ENCODE assay signal across 10 mouse cellular contexts in genomic region chr1:56977201-56978100, GRCm38 (mm10). TPM values are rescaled to one million over a fixed set of nuclear protein-coding genes. Genes with fewer than 3 reads are reported as not detected.
DNase-seq lines count a peak whose midpoint lies in the region; ATAC-seq lines count a peak whose summit lies in the region.
"Had no signal": no experiment of that assay in that cellular context is flagged by ENCODE, and none has a peak within 500 bp of the region (broad histone marks: within the 10 kb centered on the region; RNA-seq: fewer than 3 reads in every experiment).

No protein-coding gene starts in this region.

- no peak for ATAC-seq in forebrain, embryonic 16.5 days
- ATAC-seq in hindbrain, embryonic 11.5 days (ENCODE audit: low FRiP score) = 0 out of 2 replicates have a peak, but pooled peaks have one; percentile 28
- peak; percentile 58 for ATAC-seq in megakaryocyte progenitor cell, adult 5-6 weeks (replicated peaks; ENCODE audit: poor library complexity)
- ATAC-seq in stomach, embryonic 15.5 days (ENCODE audit: insufficient read depth, low FRiP score, low read depth) = no peak

- H3K9me3 ChIP-seq in forebrain, embryonic 16.5 days (ENCODE audit: control insufficient read depth, low read length) = no peaks in the 10 kb centered on the region
- no peaks in the 10 kb centered on the region for H3K9me3 ChIP-seq in hindbrain, embryonic 11.5 days (ENCODE audit: control insufficient read depth, low read length)
- H3K9me3 ChIP-seq in stomach, embryonic 15.5 days = no peaks in the 10 kb centered on the region

- intact Hi-C loops in left cerebral cortex, postnatal 4 days (cut with DNase I) = loop anchor here (5.0 kb wide), 2 partner anchors 1020 to 1085 kb away; no protein-coding TSS in a partner anchor

- no peaks in the 10 kb centered on the region for H3K36me3 ChIP-seq in forebrain, embryonic 16.5 days (ENCODE audit: control insufficient read depth, insufficient read depth)
- no peaks in the 10 kb centered on the region for H3K36me3 ChIP-seq in hindbrain, embryonic 11.5 days (ENCODE audit: control insufficient read depth, insufficient read depth, low read length)
- H3K36me3 ChIP-seq in stomach, embryonic 15.5 days = no peaks in the 10 kb centered on the region

- DNase-seq in layer of hippocampus, postnatal 10 days (ENCODE audit: low spot score in 2 of 2) = peak; percentile 66 to 78
- no peak for DNase-seq in layer of hippocampus, adult 9-10 months (ENCODE audit: low spot score)
- peak; percentile 48 to 74 for DNase-seq in cerebellum, adult 18-20 months
- peak; percentile 86 for DNase-seq in hindbrain, embryonic 11.5 days (ENCODE audit: low spot score)
- DNase-seq in left cerebral cortex, postnatal 4 days = peak; percentile 81

- peak overlapping the region; percentile 47 for H3K9ac ChIP-seq in forebrain, embryonic 16.5 days (replicated peaks; ENCODE audit: low read depth, low read length)
- H3K9ac ChIP-seq in hindbrain, embryonic 11.5 days (ENCODE audit: low read depth, low read length) = no peak overlapping the region
- H3K9ac ChIP-seq in stomach, embryonic 15.5 days = no peak overlapping the region

- H3K27ac ChIP-seq in forebrain, embryonic 16.5 days (ENCODE audit: low read length) = peak overlapping the region; percentile 73
- H3K27ac ChIP-seq in hindbrain, embryonic 11.5 days (ENCODE audit: low read depth, low read length) = no peak overlapping the region
- H3K27ac ChIP-seq in stomach, embryonic 15.5 days = no peak overlapping the region
- H3K27ac ChIP-seq: macrophage had no signal

- WGBS in forebrain, embryonic 16.5 days = under 1% methylated on average over 45 of the region's 45 CpGs
- under 1% methylated on average over 45 of the region's 45 CpGs for WGBS in hindbrain, embryonic 11.5 days
- under 1% methylated on average over 45 of the region's 45 CpGs for WGBS in stomach, embryonic 15.5 days

- H3K4me1 ChIP-seq in forebrain, embryonic 16.5 days (replicated peaks; ENCODE audit: control insufficient read depth, insufficient read depth, low read length) = peaks cover 33% of the 10 kb centered on the region
- H3K4me1 ChIP-seq in hindbrain, embryonic 11.5 days (replicated peaks; ENCODE audit: control insufficient read depth, insufficient read depth, low read length) = 0 out of 2 replicates have a peak, but pooled peaks cover 2% of the 10 kb centered on the region
- H3K4me1 ChIP-seq in stomach, embryonic 15.5 days = peaks cover 25% of the 10 kb centered on the region

- H3K4me2 ChIP-seq in forebrain, embryonic 16.5 days (ENCODE audit: low read length) = peak overlapping the region; percentile 57
- H3K4me2 ChIP-seq in hindbrain, embryonic 11.5 days (replicated peaks; ENCODE audit: low read depth, low read length) = peak overlapping the region; percentile 24
- H3K4me2 ChIP-seq in stomach, embryonic 15.5 days = peak overlapping the region; percentile 47

- peaks cover 42% of the 10 kb centered on the region for H3K27me3 ChIP-seq in forebrain, embryonic 16.5 days (replicated peaks; ENCODE audit: control insufficient read depth, insufficient read depth, low read length)
- peaks cover 64% of the 10 kb centered on the region for H3K27me3 ChIP-seq in hindbrain, embryonic 11.5 days (ENCODE audit: control insufficient read depth, insufficient read depth, low read length)
- H3K27me3 ChIP-seq in stomach, embryonic 15.5 days (replicated peaks) = peaks cover 55% of the 10 kb centered on the region

- H3K4me3 ChIP-seq in forebrain, embryonic 16.5 days (replicated peaks; ENCODE audit: low read length) = peak overlapping the region; percentile 38
- peak overlapping the region; percentile 20 for H3K4me3 ChIP-seq in hindbrain, embryonic 11.5 days (ENCODE audit: low read depth, low read length)
- H3K4me3 ChIP-seq in stomach, embryonic 15.5 days (replicated peaks) = peak overlapping the region; percentile 29

RNA-seq across cellular contexts. Expression of gene Satb2, which starts 1.0 kb away (rescaled TPM):
- 10 to 100 TPM; 19.0 to 19.7 TPM for total RNA-seq in layer of hippocampus, postnatal 10 days (2021)
- polyA plus RNA-seq in forebrain, embryonic 16.5 days (2015; fragmentation: Nextera tagmentation; extraction: Ambion mirVana) = 74.5 and 109 TPM in 2 replicates
- polyA plus RNA-seq in hindbrain, embryonic 11.5 days (2014; fragmentation: Nextera tagmentation; extraction: Ambion mirVana) = 1.9 and 2.0 TPM in 2 replicates
- total RNA-seq in left cerebral cortex, postnatal 4 days (2021) = 100 to 1,000 TPM; 265 to 341 TPM
- 0.89 and 1.9 TPM in 2 replicates for total RNA-seq in megakaryocyte progenitor cell, adult 5-6 weeks (2015)
- 0.62 and 0.64 TPM in 2 replicates for total RNA-seq in megakaryocyte progenitor cell, adult 5-6 weeks (2017)
- 0.53 and 0.81 TPM in 2 replicates for polyA plus RNA-seq in stomach, embryonic 15.5 days (2015; fragmentation: Nextera tagmentation; extraction: Ambion mirVana)
- total RNA-seq: MEL had no signal

Comparison
In these comparisons a context has a peak if more than half of its experiments do, and no peak if none do; other contexts are left out.
1. ATAC-seq: peak in hindbrain, embryonic 11.5 days (single experiment) and megakaryocyte progenitor cell, adult 5-6 weeks (single experiment); none in forebrain, embryonic 16.5 days (single experiment) and stomach, embryonic 15.5 days (single experiment).
2. RNA of gene Satb2, which starts 1.0 kb away (total RNA-seq): 265 to 341 TPM in left cerebral cortex, postnatal 4 days; 19.0 to 19.7 TPM in layer of hippocampus, postnatal 10 days and 0.62 to 1.9 TPM in megakaryocyte progenitor cell, adult 5-6 weeks; every median in the first group is over 10 times any median in the second.
3. Peak in every context shown above with its lines, with median percentiles within 50 percentile points of each other: H3K4me2 ChIP-seq and H3K4me3 ChIP-seq.